Mouse (Mus musculus) myocyte (in vitro differentiated cells): ENCODE measurements at regions not wholly inside any gene's neighbourhood (a gene's known extent, or its start where the extent isn't known, plus 50 kb on each side); places are given as distances from the start of the nearest gene placed in this dataset.

ENCODE experiments used
- E2F4 ChIP-seq: IDR thresholded peaks from one replicate; pipeline ENCODE4 v1.6.1; 2011; ENCODE audit warnings: mild to moderate bottlenecking, control low read depth, moderate library complexity; ENCODE audit not compliant: insufficient read depth
- POLR2A ChIP-seq: IDR thresholded peaks from one replicate; pipeline ENCODE4 v1.6.1; 2011; ENCODE audit warnings: low read depth, mild to moderate bottlenecking, control low read depth, moderate library complexity; ENCODE audit not compliant: insufficient read length
- TCF3 ChIP-seq: IDR thresholded peaks from one replicate; pipeline ENCODE4 v1.6.1; 2011; ENCODE audit warnings: low read depth, control low read depth; ENCODE audit not compliant: insufficient read length
- USF1 ChIP-seq: IDR thresholded peaks from one replicate; pipeline ENCODE4 v1.6.1; 2011; ENCODE audit warnings: low read depth, mild to moderate bottlenecking, control low read depth, moderate library complexity

DNA sequence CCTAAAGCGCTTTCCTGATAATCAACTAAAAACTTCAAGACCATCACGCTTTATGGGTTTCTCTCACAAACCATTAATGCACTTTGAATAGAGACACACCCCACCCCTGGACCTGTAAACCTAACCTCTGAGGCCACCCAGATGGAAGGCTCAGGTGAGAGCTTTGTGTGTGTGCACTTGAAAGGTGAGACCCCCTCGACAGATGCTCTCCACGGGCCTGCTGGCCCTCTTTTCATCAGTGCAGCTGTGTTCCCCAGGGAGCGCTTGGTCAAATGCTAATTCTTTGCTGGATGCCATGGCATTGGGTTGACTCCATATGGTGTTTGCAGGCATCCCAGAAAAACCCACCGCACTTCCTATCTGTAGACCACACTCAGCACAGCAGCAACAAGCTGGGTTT lies 792.8 kb upstream of the Car8 start:
- no peak for TF ChIP-seq POLR2A
- no peak for TF ChIP-seq TCF3
- no peak for TF ChIP-seq USF1
- TF ChIP-seq E2F4: no peak
